Mouse (Mus musculus) ES-Bruce4 (cell line): Measurements from ENCODE around the gene Klhl18. TPM values are rescaled to one million over a fixed set of nuclear protein-coding genes. Genes with fewer than 3 reads are reported as not detected.
"Not testable (repeated sequence)": the region's sequence is repeated elsewhere in the genome, so short reads cannot be mapped to it uniquely, and the experiment has no call there.

ENCODE experiments used
- H3K27ac ChIP-seq: 2 replicates; pipeline ENCODE4 v1.5.1; 2012; ENCODE audit warnings: low read length, inconsistent platforms; ENCODE audit not compliant: insufficient read depth
- H3K27me3 ChIP-seq: 2 replicates; pipeline ENCODE4 v1.6.1; 2012; ENCODE audit warnings: mild to moderate bottlenecking, low read length, inconsistent platforms; ENCODE audit not compliant: control insufficient read depth, poor library complexity, insufficient read depth, severe bottlenecking
- H3K36me3 ChIP-seq: 2 replicates; pipeline ENCODE4 v1.6.1; 2012; ENCODE audit warnings: inconsistent platforms, mild to moderate bottlenecking, low read length, moderate library complexity; ENCODE audit not compliant: control insufficient read depth, poor library complexity, insufficient read depth, severe bottlenecking
- H3K4me1 ChIP-seq: one replicate; pipeline ENCODE4 v1.8.1; 2011; ENCODE audit warnings: low read length; ENCODE audit not compliant: control insufficient read depth, insufficient read depth
- H3K4me3 ChIP-seq: 2 replicates; pipeline ENCODE4 v1.5.1; 2011; ENCODE audit warnings: low read depth, mild to moderate bottlenecking, low read length
- H3K9ac ChIP-seq: 2 replicates; pipeline ENCODE4 v1.6.1; 2012; ENCODE audit warnings: low read depth, mild to moderate bottlenecking, inconsistent platforms; ENCODE audit not compliant: poor library complexity, severe bottlenecking
- H3K9me3 ChIP-seq: replicated peaks from 2 replicates; pipeline ENCODE4 v1.6.1; 2012; ENCODE audit warnings: mild to moderate bottlenecking, low read length, inconsistent platforms; ENCODE audit not compliant: control insufficient read depth, poor library complexity, insufficient read depth, severe bottlenecking
- CTCF ChIP-seq: IDR thresholded peaks from one replicate; pipeline ENCODE4 v1.8.1; 2011; ENCODE audit warnings: low read depth, low read length
- EP300 ChIP-seq: IDR thresholded peaks from 2 replicates; pipeline ENCODE4 v1.6.1; 2011; ENCODE audit warnings: low read depth, low read length; ENCODE audit not compliant: insufficient read depth
- POLR2A ChIP-seq: IDR thresholded peaks from one replicate; pipeline ENCODE4 v1.8.1; 2011; ENCODE audit warnings: low read length; ENCODE audit not compliant: insufficient read depth
- polyA plus RNA-seq: library from polyadenylated mRNA; stranded (reverse); fragments of >200 nt; gene quantifications from 2 replicates; pipeline ENCODE4 v1.2.4, GENCODE M21; 2011; ENCODE audit warnings: low read depth; ENCODE audit not compliant: missing spikeins, insufficient read depth, insufficient read length

Gene Klhl18
- polyA plus RNA-seq, 1 experiment, result 6.2 TPM

DNA sequence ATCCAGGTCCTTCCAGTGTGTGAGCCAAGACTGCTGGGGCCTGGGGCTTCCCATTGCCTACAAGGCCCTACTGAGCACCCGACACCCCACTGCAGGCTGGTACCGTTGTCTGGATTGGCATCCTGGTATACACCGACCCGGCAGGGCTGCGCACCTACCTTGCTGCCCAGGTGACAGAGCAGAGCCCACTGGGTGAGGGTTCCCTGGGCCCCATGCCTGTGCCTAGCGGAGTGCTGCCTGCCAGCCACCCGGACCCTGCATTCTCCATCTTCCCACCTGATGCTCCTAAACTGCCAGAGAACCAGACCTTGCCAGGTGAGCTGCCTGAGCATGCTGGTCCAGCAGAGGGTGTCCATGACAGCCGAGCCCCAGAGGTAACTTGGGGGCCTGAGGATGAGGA, 97.1 kb downstream of the Klhl18 start:
- no peak overlapping the region for H3K9ac ChIP-seq
- TF ChIP-seq POLR2A (no peak), CTCF (no peak), EP300 (no peak)
- H3K4me1 ChIP-seq, result peaks cover 2% of the 10 kb centered on the region
- H3K27me3 ChIP-seq, result no peaks in the 10 kb centered on the region
- no peak overlapping the region for H3K27ac ChIP-seq
- H3K4me3 ChIP-seq, result no peak overlapping the region
- no peaks in the 10 kb centered on the region for H3K9me3 ChIP-seq
- H3K36me3 ChIP-seq, result peaks cover 6% of the 10 kb centered on the region

DNA sequence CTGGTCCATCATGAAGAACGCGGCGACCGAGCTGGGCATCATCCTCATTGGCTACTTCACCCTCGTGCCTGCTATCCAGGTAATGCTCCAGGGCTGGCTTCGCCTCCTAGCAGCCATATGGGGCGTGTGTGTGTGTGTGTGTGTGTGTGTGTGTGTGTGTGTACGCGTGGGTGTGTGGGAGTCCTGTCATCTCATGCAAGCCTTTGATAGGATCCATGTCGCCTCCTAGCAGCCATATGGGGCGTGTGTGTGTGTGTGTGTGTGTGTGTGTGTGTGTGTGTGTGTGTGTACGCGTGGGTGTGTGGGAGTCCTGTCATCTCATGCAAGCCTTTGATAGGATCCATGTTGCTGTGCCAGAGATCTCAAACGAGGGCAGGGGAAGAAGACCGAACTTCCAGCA, 98.8 kb downstream of the Klhl18 start:
- not testable (repeated sequence) for H3K9ac ChIP-seq, H3K9me3 ChIP-seq, H3K36me3 ChIP-seq, H3K4me1 ChIP-seq, H3K4me3 ChIP-seq, H3K27ac ChIP-seq, H3K27me3 ChIP-seq

Other genes with a start within 250 kb of the Klhl18 start
- gene Cspg5, start 232.9 kb downstream of the Klhl18 start, polyA plus RNA-seq, result 1.0 and 1.2 TPM in 2 replicates
- 8.5 and 9.0 TPM in 2 replicates for gene Elp6, start 171.5 kb downstream of the Klhl18 start, polyA plus RNA-seq
- gene Scap, start 143.4 kb downstream of the Klhl18 start, polyA plus RNA-seq, result 25.8 and 35.7 TPM in 2 replicates
- 38.9 and 41.7 TPM in 2 replicates for gene Ptpn23, start 68.5 kb downstream of the Klhl18 start, polyA plus RNA-seq
- not detected in 2 replicates for gene Ngp, start 56.9 kb downstream of the Klhl18 start, polyA plus RNA-seq
- 1.2 TPM in 2 replicates for gene Kif9, start 264 bp upstream of the Klhl18 start, polyA plus RNA-seq
- gene Setd2, start 55.9 kb upstream of the Klhl18 start, polyA plus RNA-seq, result 82.3 and 86.0 TPM in 2 replicates
- 43.5 and 48.0 TPM in 2 replicates for gene Nradd, start 147.8 kb upstream of the Klhl18 start, polyA plus RNA-seq
- 10.3 and 11.6 TPM in 2 replicates for gene Nbeal2, start 177.5 kb upstream of the Klhl18 start, polyA plus RNA-seq
- 33.5 and 40.5 TPM in 2 replicates for gene Ccdc12, start 179.8 kb upstream of the Klhl18 start, polyA plus RNA-seq